Mouse (Mus musculus) myocyte (in vitro differentiated cells): Measurements from ENCODE around the gene Slc22a8. TPM values are rescaled to one million over a fixed set of nuclear protein-coding genes. Genes with fewer than 3 reads are reported as not detected.

Source experiments
- H3K27me3 ChIP-seq: one replicate; pipeline ENCODE4 v1.6.1; 2011; ENCODE audit not compliant: control insufficient read depth, insufficient read depth, insufficient read length
- H3K36me3 ChIP-seq: one replicate; pipeline ENCODE4 v1.6.1; 2011; ENCODE audit not compliant: control insufficient read depth, insufficient read depth
- H3K4me2 ChIP-seq: one replicate; pipeline ENCODE4 v1.6.1; 2011; ENCODE audit warnings: low read depth, control low read depth
- H3K4me3 ChIP-seq: one replicate; pipeline ENCODE4 v1.5.1; 2011; ENCODE audit warnings: mild to moderate bottlenecking, control low read depth, moderate library complexity
- H3K79me2 ChIP-seq: one replicate; pipeline ENCODE4 v1.6.1; 2011; ENCODE audit not compliant: control insufficient read depth, insufficient read depth
- H3ac ChIP-seq: one replicate; pipeline ENCODE4 v1.6.1; 2011; ENCODE audit not compliant: control insufficient read depth, insufficient read length
- CEBPB ChIP-seq: IDR thresholded peaks from 2 replicates; pipeline ENCODE4 v1.6.1; 2011; ENCODE audit warnings: mild to moderate bottlenecking, moderate library complexity; ENCODE audit not compliant: poor library complexity, insufficient read depth, severe bottlenecking
- E2F4 ChIP-seq: IDR thresholded peaks from one replicate; pipeline ENCODE4 v1.6.1; 2011; ENCODE audit warnings: mild to moderate bottlenecking, control low read depth, moderate library complexity; ENCODE audit not compliant: insufficient read depth
- MAX ChIP-seq: IDR thresholded peaks from one replicate; pipeline ENCODE4 v1.6.1; 2011; ENCODE audit warnings: low read depth, mild to moderate bottlenecking, control low read depth
- MYOD1 ChIP-seq, 3 experiments: IDR thresholded peaks; one replicate each; pipeline ENCODE4 v1.6.1; 2011; ENCODE audit warnings: control low read depth in 2 of 3, low read depth in 2 of 3, mild to moderate bottlenecking in 2 of 3, moderate library complexity in 1 of 3; ENCODE audit not compliant: insufficient read length in 2 of 3, control insufficient read depth in 1 of 3
- MYOG ChIP-seq, 3 experiments: IDR thresholded peaks; one replicate each; pipeline ENCODE4 v1.6.1; 2011; ENCODE audit warnings: control low read depth in 2 of 3, low read depth in 2 of 3, mild to moderate bottlenecking in 2 of 3; ENCODE audit not compliant: insufficient read length in 2 of 3, control insufficient read depth in 1 of 3, insufficient read depth in 1 of 3
- POLR2A ChIP-seq: IDR thresholded peaks from one replicate; pipeline ENCODE4 v1.6.1; 2011; ENCODE audit warnings: low read depth, mild to moderate bottlenecking, control low read depth, moderate library complexity; ENCODE audit not compliant: insufficient read length
- POLR2AphosphoS2 ChIP-seq: IDR thresholded peaks from one replicate; pipeline ENCODE4 v1.6.1; 2011; ENCODE audit warnings: low read depth, control low read depth; ENCODE audit not compliant: insufficient read length
- REST ChIP-seq: IDR thresholded peaks from one replicate; pipeline ENCODE4 v1.6.1; 2011; ENCODE audit warnings: mild to moderate bottlenecking, control low read depth, moderate library complexity; ENCODE audit not compliant: insufficient read depth, insufficient read length
- SRF ChIP-seq: IDR thresholded peaks from one replicate; pipeline ENCODE4 v1.6.1; 2011; ENCODE audit warnings: low read depth; ENCODE audit not compliant: control insufficient read depth, insufficient read length
- TCF12 ChIP-seq: IDR thresholded peaks from one replicate; pipeline ENCODE4 v1.6.1; 2011; ENCODE audit warnings: mild to moderate bottlenecking, control low read depth; ENCODE audit not compliant: poor library complexity, insufficient read depth, severe bottlenecking
- TCF3 ChIP-seq: IDR thresholded peaks from one replicate; pipeline ENCODE4 v1.6.1; 2011; ENCODE audit warnings: low read depth, control low read depth; ENCODE audit not compliant: insufficient read length
- USF1 ChIP-seq: IDR thresholded peaks from one replicate; pipeline ENCODE4 v1.6.1; 2011; ENCODE audit warnings: low read depth, mild to moderate bottlenecking, control low read depth, moderate library complexity
- polyA plus RNA-seq: library from polyadenylated mRNA; unstranded; fragments of >200 nt; fragmentation: generic; extraction: Trizol; gene quantifications from one replicate; pipeline ENCODE4 v1.2.1, GENCODE M21; 2012; ENCODE audit warnings: missing spikeins

Gene Slc22a8
- polyA plus RNA-seq, 1 experiment = not detected

DNA sequence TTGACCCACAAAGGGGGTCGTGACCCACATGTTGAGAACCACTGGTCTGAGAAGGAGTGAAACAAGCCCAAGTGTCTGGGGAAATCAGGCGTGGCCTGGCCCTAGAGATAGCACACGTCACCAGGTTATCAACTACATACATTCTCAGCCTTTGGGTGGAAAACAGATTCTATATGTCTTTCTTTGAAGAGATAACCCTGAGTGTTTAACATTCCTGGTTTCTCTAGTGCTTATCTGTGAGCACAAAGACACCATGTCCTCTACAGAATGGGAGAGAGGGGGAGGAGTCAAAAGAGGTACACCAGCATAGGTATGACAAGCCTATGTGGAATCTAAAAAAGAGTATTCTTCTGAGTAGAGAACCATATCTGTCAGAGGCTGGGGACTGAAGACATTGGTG is 11.9 kb downstream of the Slc22a8 start:
- Histone ChIP-seq H3K4me2 (no peak overlapping the region), H3ac (no peak overlapping the region), H3K79me2 (no peaks in the 10 kb centered on the region), H3K4me3 (no peak overlapping the region), H3K36me3 (no peaks in the 10 kb centered on the region), H3K27me3 (peaks cover 28% of the 10 kb centered on the region)
- TF ChIP-seq MYOD1 (IDR thresholded peaks at IDR 0.05; ENCODE audit: control insufficient read depth in 1 of 3, insufficient read length in 2 of 3, low read depth in 2 of 3) = no peak
- TF ChIP-seq MYOG (IDR thresholded peaks at IDR 0.05; ENCODE audit: control insufficient read depth in 1 of 3, insufficient read depth in 1 of 3, insufficient read length in 2 of 3, low read depth in 2 of 3) = no peak
- TF ChIP-seq TCF3 = no peak

DNA sequence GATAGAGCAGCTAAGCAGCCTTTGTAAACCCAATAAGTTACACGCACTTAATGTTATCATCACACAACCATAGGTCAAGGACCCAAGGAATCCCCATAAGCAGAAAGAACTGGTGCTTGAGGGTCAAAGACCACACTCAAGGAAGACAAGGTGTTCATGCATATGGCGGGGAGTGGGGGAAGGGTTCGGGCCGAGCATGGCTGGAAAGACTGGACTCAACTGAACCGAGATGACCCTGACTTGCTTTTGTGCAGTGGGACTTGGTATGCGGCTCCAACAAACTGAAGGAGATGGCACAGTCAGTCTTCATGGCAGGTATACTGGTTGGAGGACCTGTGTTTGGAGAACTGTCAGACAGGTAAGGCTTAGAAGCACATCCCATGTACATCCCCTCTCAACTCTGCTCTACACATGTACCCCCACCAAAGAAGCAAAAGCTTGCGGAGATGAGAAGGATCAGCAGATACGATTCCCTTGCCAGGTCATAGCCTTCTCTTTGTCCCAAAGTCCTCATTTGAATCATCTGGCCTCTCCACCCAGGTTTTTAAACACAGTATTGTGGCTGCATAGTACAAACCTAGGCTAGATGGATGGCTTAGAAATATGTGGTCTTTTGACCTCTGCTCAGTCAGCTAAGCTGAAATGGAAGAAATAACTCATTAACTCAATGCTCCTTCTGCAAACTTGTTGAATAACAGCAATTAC is 13.6 kb downstream of the Slc22a8 start:
- no peaks in the 10 kb centered on the region for H3K79me2 ChIP-seq
- no peak overlapping the region for H3K4me3 ChIP-seq
- H3K36me3 ChIP-seq = no peaks in the 10 kb centered on the region
- H3K4me2 ChIP-seq = no peak overlapping the region
- no peak overlapping the region for H3ac ChIP-seq
- H3K27me3 ChIP-seq = peaks cover 25% of the 10 kb centered on the region
- TF ChIP-seq E2F4 (no peak), TCF3 (no peak), MYOD1 (IDR thresholded peaks at IDR 0.05; ENCODE audit: control insufficient read depth in 1 of 3, insufficient read length in 2 of 3, low read depth in 2 of 3) (no peak), POLR2AphosphoS2 (no peak), TCF12 (no peak), REST (no peak), SRF (no peak), MYOG (IDR thresholded peaks at IDR 0.05; ENCODE audit: control insufficient read depth in 1 of 3, insufficient read depth in 1 of 3, insufficient read length in 2 of 3, low read depth in 2 of 3) (no peak), USF1 (no peak), MAX (no peak), POLR2A (no peak), CEBPB (no peak)

DNA sequence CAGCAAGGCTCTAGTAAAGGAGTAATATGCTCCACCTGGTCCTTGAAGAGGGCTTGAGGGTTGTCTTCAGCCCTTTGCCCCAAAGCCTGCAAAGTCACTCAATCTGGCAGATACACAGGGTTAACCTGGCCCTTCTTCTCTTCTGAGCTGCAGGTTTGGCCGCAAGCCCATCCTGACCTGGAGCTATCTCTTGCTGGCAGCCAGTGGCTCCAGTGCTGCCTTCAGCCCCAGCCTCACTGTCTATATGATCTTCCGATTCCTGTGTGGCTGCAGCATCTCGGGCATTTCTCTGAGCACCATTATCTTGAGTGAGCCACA is 14.1 kb downstream of the Slc22a8 start:
- H3K27me3 ChIP-seq = peaks cover 26% of the 10 kb centered on the region
- H3K79me2 ChIP-seq = no peaks in the 10 kb centered on the region
- no peak overlapping the region for H3K4me2 ChIP-seq
- no peak for TF ChIP-seq REST
- no peak for TF ChIP-seq POLR2AphosphoS2
- TF ChIP-seq SRF = no peak
- TF ChIP-seq MAX = no peak
- TF ChIP-seq POLR2A = no peak
- TF ChIP-seq MYOG (IDR thresholded peaks at IDR 0.05; ENCODE audit: control insufficient read depth in 1 of 3, insufficient read depth in 1 of 3, insufficient read length in 2 of 3, low read depth in 2 of 3) = no peak
- TF ChIP-seq E2F4 = no peak
- no peak overlapping the region for H3K4me3 ChIP-seq
- H3K36me3 ChIP-seq = no peaks in the 10 kb centered on the region
- no peak overlapping the region for H3ac ChIP-seq

DNA sequence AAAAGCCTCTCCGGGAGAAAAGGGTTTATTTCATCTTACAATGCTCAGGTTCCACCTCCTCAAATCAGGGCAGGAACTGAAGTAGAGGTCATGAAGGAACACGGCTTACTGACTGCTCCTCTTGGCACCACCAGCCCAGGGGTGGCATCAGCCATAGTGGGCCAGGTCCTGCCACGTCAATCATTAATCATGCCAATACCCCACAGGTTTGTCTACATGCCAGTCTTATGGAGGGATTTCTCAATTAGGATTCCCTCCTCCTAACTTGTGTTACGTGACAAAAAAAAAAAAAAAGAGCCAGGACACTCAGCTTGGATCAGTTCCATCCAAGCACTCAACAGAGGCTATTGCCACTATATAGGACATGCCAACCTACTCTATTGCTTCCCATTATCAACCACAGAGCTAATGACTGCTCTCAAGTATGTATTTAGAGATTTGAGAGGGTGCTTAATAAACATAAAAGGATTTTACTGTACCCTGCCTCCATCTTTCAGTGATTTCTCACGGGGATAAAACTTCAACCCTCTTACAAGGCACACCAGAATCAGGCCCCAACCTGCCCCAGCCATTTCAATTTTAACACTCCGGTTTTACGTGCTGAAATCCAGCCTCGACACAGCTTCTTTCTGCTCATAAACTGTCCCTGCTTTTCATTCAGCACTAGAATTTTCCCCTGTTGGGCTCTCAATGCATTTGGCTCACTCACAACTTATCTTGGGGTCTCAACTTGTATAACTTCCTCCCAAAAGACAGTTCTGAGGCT is 20.5 kb downstream of the Slc22a8 start:
- Histone ChIP-seq H3K27me3 (peaks cover 5% of the 10 kb centered on the region), H3ac (no peak overlapping the region), H3K4me3 (no peak overlapping the region), H3K4me2 (no peak overlapping the region), H3K36me3 (no peaks in the 10 kb centered on the region), H3K79me2 (no peaks in the 10 kb centered on the region)
- no peak for TF ChIP-seq TCF12
- TF ChIP-seq MAX = no peak
- no peak for TF ChIP-seq POLR2AphosphoS2
- TF ChIP-seq SRF = no peak
- TF ChIP-seq CEBPB = no peak
- TF ChIP-seq MYOD1 (IDR thresholded peaks at IDR 0.05; ENCODE audit: control insufficient read depth in 1 of 3, insufficient read length in 2 of 3, low read depth in 2 of 3) = no peak
- no peak for TF ChIP-seq MYOG (IDR thresholded peaks at IDR 0.05; ENCODE audit: control insufficient read depth in 1 of 3, insufficient read depth in 1 of 3, insufficient read length in 2 of 3, low read depth in 2 of 3)
- no peak for TF ChIP-seq E2F4
- no peak for TF ChIP-seq TCF3
- no peak for TF ChIP-seq USF1
- TF ChIP-seq REST = no peak
- no peak for TF ChIP-seq POLR2A

DNA sequence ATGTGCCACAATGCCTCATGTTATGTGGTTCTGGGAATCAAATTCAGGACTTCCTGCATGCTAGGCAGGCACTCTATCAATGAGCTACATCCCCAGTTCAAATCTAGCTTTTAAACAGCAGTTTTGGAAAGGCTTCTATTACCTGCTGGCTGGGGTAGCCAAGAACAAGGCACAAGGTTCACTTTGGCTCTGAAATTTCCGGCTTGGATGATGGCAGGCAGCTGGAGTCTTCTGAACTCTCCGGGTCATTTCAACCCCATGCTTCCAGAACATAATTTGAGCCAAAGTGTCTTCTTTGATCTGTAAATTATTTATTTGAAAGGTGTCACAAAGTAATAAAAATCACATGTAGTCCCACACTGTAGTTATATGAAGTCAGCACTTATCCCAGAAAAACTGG is 22.1 kb downstream of the Slc22a8 start:
- TF ChIP-seq TCF12 (no peak), MYOG (IDR thresholded peaks at IDR 0.05; ENCODE audit: control insufficient read depth in 1 of 3, insufficient read depth in 1 of 3, insufficient read length in 2 of 3, low read depth in 2 of 3) (no peak), MAX (no peak), REST (no peak), TCF3 (no peak), MYOD1 (IDR thresholded peaks at IDR 0.05; ENCODE audit: control insufficient read depth in 1 of 3, insufficient read length in 2 of 3, low read depth in 2 of 3) (no peak), USF1 (no peak), SRF (no peak), CEBPB (no peak), POLR2A (no peak), POLR2AphosphoS2 (no peak), E2F4 (no peak)
- H3K4me2 ChIP-seq = no peak overlapping the region
- H3K79me2 ChIP-seq = no peaks in the 10 kb centered on the region
- H3ac ChIP-seq = no peak overlapping the region
- H3K36me3 ChIP-seq = no peaks in the 10 kb centered on the region
- H3K4me3 ChIP-seq = no peak overlapping the region
- peaks cover 10% of the 10 kb centered on the region for H3K27me3 ChIP-seq
